Comparison of ENCODE assay signal across 25 mouse cellular contexts in genomic region chr2:136000933-136001332, GRCm38 (mm10). TPM values are rescaled to one million over a fixed set of nuclear protein-coding genes. Genes with fewer than 3 reads are reported as not detected.
DNase-seq lines count a peak whose midpoint lies in the region; ATAC-seq lines count a peak whose summit lies in the region.
"Had no signal": no experiment of that assay in that cellular context is flagged by ENCODE, and none has a peak within 500 bp of the region (broad histone marks: within the 10 kb centered on the region; RNA-seq: fewer than 3 reads in every experiment).

No protein-coding gene starts in this region.

- peak overlapping the region; percentile 31; the same call in 1 of the 2 replicates for H3K27ac ChIP-seq in hindbrain, embryonic 13.5 days
- no peak overlapping the region for H3K27ac ChIP-seq in hindbrain, embryonic 12.5 days
- H3K27ac ChIP-seq in neural tube, embryonic 14.5 days (ENCODE audit: low read depth, low read length): no peak overlapping the region
- H3K27ac ChIP-seq: embryonic facial prominence, embryonic 12.5 days; embryonic facial prominence, embryonic 15.5 days; forebrain, embryonic 15.5 days; heart, adult 2 months; heart, embryonic 13.5 days had no signal

- ATAC-seq in frontal cortex, adult (ENCODE audit: low TSS enrichment): peak; percentile 60
- no peak for ATAC-seq in hindbrain, embryonic 13.5 days (ENCODE audit: low FRiP score)
- ATAC-seq in hindbrain, embryonic 12.5 days (ENCODE audit: low FRiP score): no peak
- ATAC-seq in neural tube, embryonic 14.5 days (ENCODE audit: low read depth): no peak
- ATAC-seq: forebrain, embryonic 15.5 days; intestine, postnatal 0 days; Patski had no signal

- no peaks in the 10 kb centered on the region for H3K27me3 ChIP-seq in hindbrain, embryonic 13.5 days
- H3K27me3 ChIP-seq in hindbrain, embryonic 12.5 days: no peaks in the 10 kb centered on the region
- no peaks in the 10 kb centered on the region for H3K27me3 ChIP-seq in neural tube, embryonic 14.5 days (ENCODE audit: control insufficient read depth, insufficient read depth, low read length)
- H3K27me3 ChIP-seq: CH12.LX; embryonic facial prominence, embryonic 12.5 days; embryonic facial prominence, embryonic 15.5 days; forebrain, embryonic 15.5 days; heart, embryonic 13.5 days; Patski had no signal

- DNase-seq in frontal cortex, postnatal 14 days (ENCODE audit: low spot score in 2 of 2): no peak
- no peak for DNase-seq in cerebellum, adult 9-10 months
- DNase-seq: adrenal gland, postnatal 10 days; adrenal gland, postnatal 36 days; B cell, adult 2 months; cerebellum, adult 9-11 months; cerebellum, postnatal 25 days; gastrocnemius, postnatal 25 days; heart, adult 2 months; heart, postnatal 14 days; heart, postnatal 4 days; kidney, adult 2 months had no signal

- H3K9ac ChIP-seq in hindbrain, embryonic 13.5 days: no peak overlapping the region
- no peak overlapping the region for H3K9ac ChIP-seq in hindbrain, embryonic 12.5 days
- no peak overlapping the region for H3K9ac ChIP-seq in neural tube, embryonic 14.5 days (replicated peaks; ENCODE audit: low read depth, low read length)
- H3K9ac ChIP-seq: embryonic facial prominence, embryonic 12.5 days; embryonic facial prominence, embryonic 15.5 days; forebrain, embryonic 15.5 days; heart, embryonic 13.5 days had no signal

- H3K4me3 ChIP-seq in hindbrain, embryonic 13.5 days: no peak overlapping the region
- H3K4me3 ChIP-seq in hindbrain, embryonic 12.5 days: no peak overlapping the region
- no peak overlapping the region for H3K4me3 ChIP-seq in neural tube, embryonic 14.5 days (ENCODE audit: low read depth, low read length)
- H3K4me3 ChIP-seq: embryonic facial prominence, embryonic 12.5 days; embryonic facial prominence, embryonic 15.5 days; forebrain, embryonic 15.5 days; heart, adult 2 months; heart, embryonic 13.5 days had no signal

- H3K4me2 ChIP-seq in hindbrain, embryonic 13.5 days: peak overlapping the region; percentile 8; the same call in 1 of the 2 replicates
- H3K4me2 ChIP-seq in hindbrain, embryonic 12.5 days (replicated peaks): no peak overlapping the region
- H3K4me2 ChIP-seq in neural tube, embryonic 14.5 days (ENCODE audit: low read depth, low read length): 0 out of 2 replicates have a peak overlapping the region, but pooled peaks have one; percentile 20
- H3K4me2 ChIP-seq: embryonic facial prominence, embryonic 12.5 days; embryonic facial prominence, embryonic 15.5 days; forebrain, embryonic 15.5 days; heart, embryonic 13.5 days had no signal

- 68% methylated on average over 5 of the region's 5 CpGs for WGBS in hindbrain, embryonic 13.5 days
- 79% methylated on average over 5 of the region's 5 CpGs for WGBS in hindbrain, embryonic 12.5 days
- 78% methylated on average over 5 of the region's 5 CpGs for WGBS in neural tube, embryonic 14.5 days

- no peaks in the 10 kb centered on the region for H3K9me3 ChIP-seq in hindbrain, embryonic 13.5 days
- no peaks in the 10 kb centered on the region for H3K9me3 ChIP-seq in hindbrain, embryonic 12.5 days (replicated peaks)
- H3K9me3 ChIP-seq in neural tube, embryonic 14.5 days (ENCODE audit: control insufficient read depth, low read length): no peaks in the 10 kb centered on the region
- H3K9me3 ChIP-seq: embryonic facial prominence, embryonic 12.5 days; embryonic facial prominence, embryonic 15.5 days; forebrain, embryonic 15.5 days; heart, embryonic 13.5 days had no signal

- H3K36me3 ChIP-seq in hindbrain, embryonic 13.5 days: peaks cover 6% of the 10 kb centered on the region; the same call in 1 of the 2 replicates
- H3K36me3 ChIP-seq in hindbrain, embryonic 12.5 days: no peaks in the 10 kb centered on the region
- H3K36me3 ChIP-seq in neural tube, embryonic 14.5 days (ENCODE audit: control insufficient read depth, insufficient read depth, low read length): no peaks in the 10 kb centered on the region
- H3K36me3 ChIP-seq: embryonic facial prominence, embryonic 12.5 days; embryonic facial prominence, embryonic 15.5 days; forebrain, embryonic 15.5 days; G1E had no signal

- peaks cover 35% of the 10 kb centered on the region for H3K4me1 ChIP-seq in hindbrain, embryonic 13.5 days (replicated peaks)
- peaks cover 3% of the 10 kb centered on the region; the same call in 1 of the 2 replicates for H3K4me1 ChIP-seq in hindbrain, embryonic 12.5 days
- H3K4me1 ChIP-seq in neural tube, embryonic 14.5 days (ENCODE audit: control insufficient read depth, insufficient read depth, low read length): peaks cover 10% of the 10 kb centered on the region; the same call in 1 of the 2 replicates
- H3K4me1 ChIP-seq: embryonic facial prominence, embryonic 12.5 days; embryonic facial prominence, embryonic 15.5 days; heart, embryonic 13.5 days had no signal

RNA-seq across cellular contexts. Expression of gene Lamp5, which starts 51.1 kb away (rescaled TPM):
- polyA plus RNA-seq in hindbrain, embryonic 13.5 days (2015; fragmentation: Nextera tagmentation; extraction: Ambion mirVana): 248 and 255 TPM in 2 replicates
- 111 and 135 TPM in 2 replicates for polyA plus RNA-seq in hindbrain, embryonic 12.5 days (2016; fragmentation: Nextera tagmentation; extraction: Ambion mirVana)
- 351 and 352 TPM in 2 replicates for polyA plus RNA-seq in neural tube, embryonic 14.5 days (2014; fragmentation: Nextera tagmentation; extraction: Ambion mirVana)
- polyA plus RNA-seq: G1E; heart, adult 2 months; heart, embryonic 13.5 days; heart, embryonic 16.5 days; intestine, postnatal 0 days; kidney, adult 2 months; Patski had no signal
